Mouse (Mus musculus): ENCODE data around the gene Mrpl16. TPM values are rescaled to one million over a fixed set of nuclear protein-coding genes. Genes with fewer than 3 reads are reported as not detected.

The Mrpl16 gene
- polyA plus RNA-seq, 1 experiment from 2014 or later, result 45.2 TPM

- H3K27me3 ChIP-seq, result peaks cover 14% of the 10 kb centered on the region
- no peak for ATAC-seq (ENCODE audit: low FRiP score, low read depth)
- peak within 1 kb of the TSS; percentile 85 for H3K4me3 ChIP-seq
- H3K36me3 ChIP-seq, result no peaks in the 10 kb centered on the region
- H3K4me1 ChIP-seq (replicated peaks), result peaks cover 19% of the 10 kb centered on the region
- H3K9ac ChIP-seq, result peak within 1 kb of the TSS; percentile 85
- H3K9me3 ChIP-seq, result no peaks in the 10 kb centered on the region
- under 1% methylated on average over 20 of the region's 20 CpGs for WGBS
- H3K27ac ChIP-seq (replicated peaks), result peak within 1 kb of the TSS; percentile 63
- H3K4me2 ChIP-seq, result peak within 1 kb of the TSS; percentile 95
These were observed 49.0 kb downstream of the Mrpl16 start, which contains the start of gene Stx3 for GRCm38 (mm10) chr19:11819143-11819700. TSS of gene Stx3 (minus strand) at chr19:11819403.

- H3K36me3 ChIP-seq, result no peaks in the 10 kb centered on the region
- WGBS, result under 1% methylated on average over 15 of the region's 15 CpGs
- peak overlapping the region; percentile 95 for H3K4me2 ChIP-seq
- H3K27me3 ChIP-seq, result peaks cover 14% of the 10 kb centered on the region
- H3K4me1 ChIP-seq (replicated peaks), result peaks cover 19% of the 10 kb centered on the region
- H3K27ac ChIP-seq (replicated peaks), result no peak overlapping the region
- ATAC-seq (ENCODE audit: low FRiP score, low read depth), result peak; percentile 61; the same call in 1 of the 2 replicates
- H3K9ac ChIP-seq, result 0 out of 2 replicates have a peak overlapping the region, but pooled peaks have one; percentile 85
- H3K4me3 ChIP-seq, result peak overlapping the region; percentile 85
- no peaks in the 10 kb centered on the region for H3K9me3 ChIP-seq
These were observed 49.6 kb downstream of the Mrpl16 start for GRCm38 (mm10) chr19:11819800-11820199.

GRCm38 (mm10) chr19:11820211-11820610 is 50.0 kb downstream of the Mrpl16 start:
- Histone ChIP-seq H3K4me2 (peak overlapping the region; percentile 95), H3K4me3 (peak overlapping the region; percentile 85), H3K4me1 (replicated peaks) (peaks cover 19% of the 10 kb centered on the region), H3K27ac (replicated peaks) (no peak overlapping the region), H3K36me3 (no peaks in the 10 kb centered on the region), H3K9ac (no peak overlapping the region), H3K9me3 (no peaks in the 10 kb centered on the region), H3K27me3 (peaks cover 14% of the 10 kb centered on the region)
- no peak for ATAC-seq (ENCODE audit: low FRiP score, low read depth)
- WGBS, result 35% methylated on average over 6 of the region's 6 CpGs

- Histone ChIP-seq H3K27ac (replicated peaks) (no peak overlapping the region), H3K9ac (no peak overlapping the region), H3K36me3 (no peaks in the 10 kb centered on the region), H3K4me1 (replicated peaks) (peaks cover 12% of the 10 kb centered on the region), H3K4me2 (no peak overlapping the region), H3K4me3 (no peak overlapping the region), H3K27me3 (peaks cover 8% of the 10 kb centered on the region; the same call in 1 of the 2 replicates), H3K9me3 (no peaks in the 10 kb centered on the region)
- 31% methylated on average over 4 of the region's 4 CpGs for WGBS
- ATAC-seq (ENCODE audit: low FRiP score, low read depth), result no peak
These were observed 53.3 kb downstream of the Mrpl16 start for GRCm38 (mm10) chr19:11823346-11824065.

Other genes with a start within 250 kb of the Mrpl16 start
- 0.10 TPM in 1 of 2 replicates, not detected in the other for gene Ms4a4d, start 233.6 kb upstream of the Mrpl16 start, polyA plus RNA-seq (2015; fragmentation: Nextera tagmentation; extraction: Ambion mirVana)
- 2.6 and 3.0 TPM in 2 replicates for gene Ms4a6d, start 165.5 kb upstream of the Mrpl16 start, polyA plus RNA-seq (2015; fragmentation: Nextera tagmentation; extraction: Ambion mirVana)
- gene Ms4a2, start 146.7 kb upstream of the Mrpl16 start, polyA plus RNA-seq (2015; fragmentation: Nextera tagmentation; extraction: Ambion mirVana), result 0.13 and 0.19 TPM in 2 replicates
- not detected in 2 replicates for gene Ms4a3, start 129.5 kb upstream of the Mrpl16 start, polyA plus RNA-seq (2015; fragmentation: Nextera tagmentation; extraction: Ambion mirVana)
- gene Oosp2, start 109.8 kb upstream of the Mrpl16 start, polyA plus RNA-seq (2015; fragmentation: Nextera tagmentation; extraction: Ambion mirVana), result not detected in 2 replicates
- not detected in 2 replicates for gene Oosp1, start 79.2 kb upstream of the Mrpl16 start, polyA plus RNA-seq (2015; fragmentation: Nextera tagmentation; extraction: Ambion mirVana)
- not detected in 2 replicates for gene Oosp3, start 73.3 kb upstream of the Mrpl16 start, polyA plus RNA-seq (2015; fragmentation: Nextera tagmentation; extraction: Ambion mirVana)
- not detected in 2 replicates for gene Gif, start 22.8 kb upstream of the Mrpl16 start, polyA plus RNA-seq (2015; fragmentation: Nextera tagmentation; extraction: Ambion mirVana)
- gene Stx3, start 49.0 kb downstream of the Mrpl16 start, polyA plus RNA-seq (2015; fragmentation: Nextera tagmentation; extraction: Ambion mirVana), result 17.6 and 20.6 TPM in 2 replicates
- gene Olfr1417, start 68.8 kb downstream of the Mrpl16 start, polyA plus RNA-seq (2015; fragmentation: Nextera tagmentation; extraction: Ambion mirVana), result 0.09 and 0.12 TPM in 2 replicates
- gene Olfr1418, start 90.7 kb downstream of the Mrpl16 start, polyA plus RNA-seq (2015; fragmentation: Nextera tagmentation; extraction: Ambion mirVana), result not detected in 2 replicates
- gene Olfr1419, start 104.7 kb downstream of the Mrpl16 start, polyA plus RNA-seq (2015; fragmentation: Nextera tagmentation; extraction: Ambion mirVana), result not detected in 2 replicates
- not detected in 2 replicates for gene Olfr1420, start 116.2 kb downstream of the Mrpl16 start, polyA plus RNA-seq (2015; fragmentation: Nextera tagmentation; extraction: Ambion mirVana)
- 15.1 and 16.8 TPM in 2 replicates for gene Patl1, start 142.0 kb downstream of the Mrpl16 start, polyA plus RNA-seq (2015; fragmentation: Nextera tagmentation; extraction: Ambion mirVana)
- 3.4 and 3.7 TPM in 2 replicates for gene Osbp, start 195.6 kb downstream of the Mrpl16 start, polyA plus RNA-seq (2015; fragmentation: Nextera tagmentation; extraction: Ambion mirVana)